Mouse (Mus musculus) 3T3-L1 (cell line): ENCODE measurements around the gene Aldh8a1.

Experiments
- DNase-seq: peaks from one replicate; pipeline ENCODE4 v3.0.0-alpha.2; 2015; ENCODE audit warnings: low read depth, low spot score

Aldh8a1 gene

DNA sequence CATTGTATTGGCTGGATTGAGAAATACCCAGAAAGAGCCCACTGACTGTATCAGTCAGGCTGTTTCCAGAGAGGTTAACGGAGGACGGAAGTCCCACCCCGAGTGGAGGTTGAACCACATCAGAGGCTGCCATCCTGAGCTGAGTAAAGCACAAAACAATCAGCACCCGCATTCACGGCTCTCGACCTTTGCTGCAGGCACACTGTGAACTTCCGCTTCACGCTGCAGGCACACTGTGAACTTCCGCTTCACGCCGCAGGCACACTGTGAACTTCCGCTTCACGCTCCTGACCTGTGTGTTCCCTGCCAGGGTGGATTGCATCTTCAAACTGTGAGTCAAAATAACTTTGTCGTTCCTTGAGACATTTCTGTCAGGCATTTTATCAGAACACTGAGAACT, 42.1 kb downstream of the Aldh8a1 start:
- no peak for DNase-seq

DNA sequence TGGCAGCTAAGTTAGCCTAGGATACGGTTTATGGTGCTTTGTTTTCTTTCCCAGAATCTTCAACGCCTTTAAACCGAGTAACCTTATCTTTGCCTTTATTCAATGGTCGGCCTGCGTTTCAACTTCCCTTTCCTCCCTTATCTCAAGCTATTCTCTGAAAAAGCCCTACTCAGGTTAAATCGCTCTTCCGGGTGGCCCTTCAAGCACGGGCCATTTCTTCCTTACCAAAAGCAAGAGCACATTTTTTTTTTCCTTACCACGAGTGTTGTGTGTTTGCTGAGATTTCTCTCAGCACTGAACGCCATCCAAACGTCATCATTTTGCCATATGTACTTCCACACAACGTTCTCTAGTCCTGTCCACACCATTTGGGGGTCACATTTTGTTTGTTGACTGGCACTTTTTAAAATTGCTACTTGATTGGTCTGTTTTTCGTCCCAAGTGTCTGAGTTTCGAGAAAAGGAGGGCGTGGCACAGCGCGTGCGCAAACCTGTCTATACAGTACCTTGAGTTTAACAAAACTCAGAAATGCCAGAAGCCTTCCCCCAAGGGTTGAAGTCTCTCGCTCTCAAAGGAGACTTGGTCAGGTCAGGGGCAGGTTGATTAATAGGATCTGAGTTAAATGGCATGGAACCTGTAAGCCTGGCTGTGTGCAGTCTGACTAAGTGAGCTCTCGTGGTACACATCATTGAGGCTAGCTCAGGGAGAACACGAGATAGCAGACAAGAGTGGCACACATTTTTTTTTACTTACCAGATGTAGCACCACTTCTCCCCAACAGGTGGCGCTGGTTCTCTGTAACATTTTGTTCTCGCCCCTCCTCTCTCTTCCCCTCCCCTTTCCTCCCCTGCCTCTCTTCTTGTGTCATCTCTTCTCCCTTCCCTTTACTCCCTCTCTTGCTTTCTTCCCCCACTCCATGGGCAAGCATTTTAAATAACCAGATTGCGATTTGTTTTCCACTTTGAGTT, 43.6 kb downstream of the Aldh8a1 start:
- peak; percentile 34 for DNase-seq

DNA sequence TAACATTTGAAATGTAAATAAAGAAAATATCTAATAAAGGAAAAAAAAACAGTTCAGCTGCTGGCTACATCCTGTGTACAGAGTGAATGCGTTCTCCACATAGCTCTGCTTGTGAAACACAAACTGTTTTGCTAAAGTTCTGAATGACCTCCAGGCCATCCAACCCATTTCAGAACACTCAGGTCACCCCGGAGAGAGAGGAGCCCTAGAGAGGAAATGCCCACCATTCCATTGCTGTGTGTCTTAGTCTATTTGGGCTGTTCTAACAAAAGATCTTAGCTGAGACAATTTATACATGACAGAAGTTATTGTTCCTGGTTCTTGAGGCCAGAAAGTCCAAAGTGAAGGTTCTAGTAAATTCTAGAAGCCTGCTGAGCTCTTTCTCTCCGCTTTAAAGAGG, 49.4 kb downstream of the Aldh8a1 start:
- DNase-seq: no peak

DNA sequence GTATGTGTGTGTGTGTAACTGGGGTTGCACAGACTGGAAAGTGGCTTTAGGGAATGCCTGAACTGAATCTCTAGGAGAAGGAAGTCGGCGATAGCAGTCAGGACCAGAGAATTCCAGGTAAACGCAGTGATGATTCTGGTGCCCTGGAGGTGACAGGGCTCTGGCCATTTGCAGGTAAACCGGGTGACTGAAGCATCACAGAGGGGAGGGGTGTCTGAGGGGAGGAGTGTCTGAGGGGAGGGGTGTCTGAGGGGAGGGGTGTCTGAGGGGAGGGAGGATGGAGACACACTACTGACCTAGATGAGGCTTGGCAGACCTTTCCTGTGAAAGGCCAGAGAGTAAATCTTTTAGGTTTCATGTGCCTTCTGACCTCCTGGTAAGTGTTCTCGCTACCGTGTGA, 50.9 kb downstream of the Aldh8a1 start:
- DNase-seq: no peak

DNA sequence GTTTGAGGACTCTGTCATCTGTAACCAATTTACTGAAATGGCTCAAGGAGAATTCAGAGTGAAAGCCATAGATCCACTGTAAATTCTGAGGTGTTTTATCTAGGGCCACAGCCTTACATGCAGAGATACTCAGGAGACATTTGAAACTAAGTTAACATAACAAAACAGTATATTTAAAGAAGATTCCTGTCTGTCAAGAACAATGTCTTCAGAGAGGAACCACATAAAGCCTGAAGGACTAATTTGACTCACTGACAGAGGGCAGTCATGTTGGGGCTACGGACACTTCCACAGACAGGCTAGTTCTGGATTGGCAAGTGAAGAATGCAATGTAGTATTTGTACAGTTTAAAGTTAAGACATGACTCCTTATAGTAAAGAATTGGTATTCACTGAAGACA, 62.2 kb downstream of the Aldh8a1 start:
- no peak for DNase-seq

DNA sequence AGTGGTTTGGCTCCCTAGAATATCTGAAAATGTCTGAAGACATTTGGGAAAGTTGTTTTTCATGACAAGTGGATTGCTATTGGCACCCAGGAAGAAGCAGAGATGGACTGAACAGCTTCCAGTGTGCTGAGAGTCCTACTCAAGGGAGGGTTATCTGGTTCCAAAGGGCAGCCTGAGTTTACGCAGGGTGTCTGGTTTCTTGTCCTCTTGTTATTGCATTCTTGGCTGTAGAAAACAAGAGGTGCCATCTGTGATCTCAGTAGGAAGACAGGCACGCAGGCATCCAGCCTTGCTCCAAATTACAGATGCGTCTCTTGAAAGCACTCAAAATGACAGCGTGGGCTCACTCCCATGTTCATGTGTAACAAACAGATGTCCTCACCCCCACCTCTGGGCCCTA, 63.9 kb downstream of the Aldh8a1 start:
- no peak for DNase-seq

DNA sequence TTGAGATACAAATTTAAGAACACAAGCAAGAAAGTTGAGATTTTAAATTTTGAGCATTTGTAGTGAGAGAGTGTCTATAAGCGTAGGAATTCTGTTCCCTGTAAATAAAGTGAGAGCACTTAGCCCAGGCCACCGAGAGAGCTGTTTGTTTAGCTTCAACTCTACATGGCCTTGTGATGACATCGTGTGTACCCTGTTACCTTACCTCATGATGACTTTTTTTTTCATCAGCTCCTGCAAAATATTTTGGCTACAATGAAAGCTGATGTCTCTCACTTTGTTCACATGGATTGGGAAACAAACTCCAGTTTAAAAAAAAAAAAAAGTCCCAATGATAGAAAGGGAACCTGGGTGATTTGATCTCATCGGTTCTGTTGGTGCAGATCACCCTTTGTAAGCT, 64.6 kb downstream of the Aldh8a1 start:
- no peak for DNase-seq

DNA sequence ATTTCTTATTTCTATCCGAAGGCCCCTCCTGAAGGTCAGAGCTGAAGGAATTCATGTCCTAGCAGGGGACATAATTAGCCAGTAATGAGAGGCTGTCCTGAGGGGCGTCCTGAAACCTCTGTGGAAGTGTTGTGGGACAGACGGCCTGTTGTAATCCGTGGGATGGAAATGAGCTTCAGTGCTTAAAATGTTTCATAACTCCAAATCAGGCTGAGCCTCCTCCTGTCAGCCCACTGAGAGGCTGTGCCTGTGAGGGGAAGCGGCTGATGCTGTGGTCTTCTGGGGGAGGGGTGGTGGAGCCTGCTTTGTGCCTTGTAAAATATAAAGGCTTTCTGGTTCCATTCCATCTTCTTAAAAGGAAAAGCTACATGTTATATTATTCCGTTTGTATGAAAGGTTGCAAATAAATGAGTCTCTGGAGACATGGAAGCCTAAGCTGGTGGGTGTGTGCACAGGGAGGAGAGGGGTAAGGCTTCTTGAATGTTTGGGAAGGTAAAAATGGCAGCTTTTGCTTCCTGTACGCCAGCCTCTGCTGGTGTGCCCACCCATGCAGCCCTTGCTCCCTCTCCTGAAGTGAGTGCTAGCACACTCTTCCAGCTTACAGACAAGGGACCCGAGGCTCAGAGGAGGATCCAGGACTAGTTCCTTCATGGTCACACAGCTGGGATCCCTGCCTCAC, 66.7 kb downstream of the Aldh8a1 start:
- no peak for DNase-seq

DNA sequence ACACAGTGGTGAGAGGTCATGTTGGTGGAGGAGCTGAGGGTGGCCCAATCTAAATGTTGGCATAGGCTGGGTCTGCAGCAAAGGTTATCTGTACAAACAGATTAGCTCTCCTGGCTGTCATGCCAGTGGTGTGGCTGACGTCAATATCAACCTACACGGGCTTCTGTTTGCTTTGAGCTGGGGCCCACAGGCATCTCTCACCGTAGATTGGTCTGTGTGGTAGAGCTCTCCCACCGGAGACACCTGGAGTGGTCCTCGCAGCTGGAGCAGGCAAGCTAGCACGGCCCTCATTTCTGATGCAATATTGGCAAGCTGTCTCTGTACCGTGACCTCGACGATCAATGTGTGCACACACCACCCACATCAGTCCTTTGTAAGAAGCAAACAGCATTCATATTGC, 67.3 kb downstream of the Aldh8a1 start:
- no peak for DNase-seq
